Mouse (Mus musculus) CD4-positive, CD25-positive, alpha-beta regulatory T cell, adult 2 months (primary cell): ENCODE measurements at regions not wholly inside any gene's neighbourhood (a gene's known extent, or its start where the extent isn't known, plus 50 kb on each side); places are given as distances from the start of the nearest gene placed in this dataset.

Experiments
- DNase-seq: peaks from one replicate; pipeline ENCODE4 v3.0.0-alpha.2; 2012; ENCODE audit warnings: low read depth, low spot score

DNA sequence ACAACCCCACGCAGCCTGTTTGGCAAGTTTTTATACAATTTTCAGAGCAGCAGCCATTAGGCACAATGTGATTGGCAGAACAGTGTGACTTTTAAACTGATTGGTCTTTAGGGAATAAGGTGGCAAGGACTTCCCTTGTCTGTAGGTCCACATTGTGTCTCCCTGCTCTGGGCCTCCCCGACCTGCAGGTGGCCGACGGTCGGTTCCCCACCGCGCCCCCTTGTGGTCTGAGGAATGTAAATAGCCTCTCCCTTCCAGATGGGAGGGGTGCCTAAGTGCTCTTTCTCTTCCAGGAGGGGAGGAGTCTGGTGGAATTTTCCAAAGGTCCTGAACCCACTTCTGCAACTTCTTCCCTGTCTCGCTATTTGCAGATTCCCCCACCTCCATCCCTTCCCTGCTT is 52.5 kb upstream of the Prr5 start:
- peak; percentile 67 for DNase-seq

DNA sequence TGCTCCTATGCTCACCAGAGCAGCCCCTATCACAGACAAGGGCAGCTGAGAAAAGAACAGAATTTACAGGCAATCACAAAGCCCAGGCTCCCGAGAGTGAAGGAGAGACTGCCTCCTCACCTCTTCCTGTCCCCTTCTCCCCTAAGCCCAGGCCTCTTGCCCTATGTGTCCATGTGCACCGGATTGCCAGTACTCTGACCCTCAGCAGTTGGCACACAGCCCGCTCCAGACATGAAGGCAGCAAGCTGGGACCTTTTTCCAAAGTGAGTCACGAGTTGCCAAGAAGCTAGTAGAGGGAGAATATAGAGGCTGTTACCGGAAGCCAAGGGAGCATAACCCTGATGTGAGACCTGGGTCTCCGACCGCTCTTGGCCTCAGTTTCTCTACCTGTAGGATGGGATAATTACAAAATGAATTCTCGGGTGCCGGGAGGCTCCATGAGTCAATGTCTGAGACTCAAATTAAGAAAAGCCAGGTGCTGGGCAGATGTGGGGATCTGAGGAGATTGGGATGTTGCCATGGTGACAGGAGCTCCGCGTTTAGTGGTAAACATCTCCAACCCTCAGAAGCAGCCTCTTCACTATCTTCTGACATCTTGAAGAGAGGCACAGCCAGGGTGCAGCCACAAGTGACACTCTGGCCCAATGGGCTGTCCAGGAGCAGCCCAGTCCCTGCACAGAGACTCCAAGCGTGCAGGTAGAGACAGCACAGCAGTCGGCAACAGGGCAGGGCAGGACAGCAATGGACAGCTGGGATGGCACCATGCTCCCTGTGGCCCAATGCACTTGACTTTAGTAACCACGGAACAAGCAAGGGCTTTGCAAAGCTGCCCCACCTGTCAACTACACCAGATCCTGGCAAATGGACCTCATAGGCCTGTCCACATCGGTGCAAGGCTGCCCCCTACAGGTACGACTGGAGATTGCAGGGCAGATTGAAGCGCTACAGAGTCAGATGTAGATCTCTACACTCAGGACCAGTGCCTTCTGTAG is 55.6 kb upstream of the Prr5 start:
- DNase-seq: peak; percentile 79

DNA sequence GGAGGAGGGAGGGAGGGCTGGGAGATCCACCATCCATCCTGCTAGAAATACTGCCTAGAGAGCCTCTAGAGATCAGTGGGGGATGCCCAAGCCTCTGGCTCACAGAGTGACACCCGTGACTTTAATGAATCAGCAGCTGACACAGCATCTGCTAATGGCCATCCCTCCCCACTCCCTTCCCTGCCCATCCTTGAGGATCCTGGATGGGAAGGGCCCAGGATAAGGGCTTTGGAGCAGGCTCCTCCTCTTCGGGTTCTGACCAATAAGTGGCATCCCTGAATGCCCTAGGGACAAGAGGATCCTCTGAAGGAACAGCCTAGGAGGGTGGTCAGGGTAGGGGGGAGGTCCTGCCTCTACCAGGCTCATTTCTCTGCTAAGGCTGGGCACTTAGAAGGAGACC is 55.3 kb upstream of the Rtl6 start:
- DNase-seq: no peak

DNA sequence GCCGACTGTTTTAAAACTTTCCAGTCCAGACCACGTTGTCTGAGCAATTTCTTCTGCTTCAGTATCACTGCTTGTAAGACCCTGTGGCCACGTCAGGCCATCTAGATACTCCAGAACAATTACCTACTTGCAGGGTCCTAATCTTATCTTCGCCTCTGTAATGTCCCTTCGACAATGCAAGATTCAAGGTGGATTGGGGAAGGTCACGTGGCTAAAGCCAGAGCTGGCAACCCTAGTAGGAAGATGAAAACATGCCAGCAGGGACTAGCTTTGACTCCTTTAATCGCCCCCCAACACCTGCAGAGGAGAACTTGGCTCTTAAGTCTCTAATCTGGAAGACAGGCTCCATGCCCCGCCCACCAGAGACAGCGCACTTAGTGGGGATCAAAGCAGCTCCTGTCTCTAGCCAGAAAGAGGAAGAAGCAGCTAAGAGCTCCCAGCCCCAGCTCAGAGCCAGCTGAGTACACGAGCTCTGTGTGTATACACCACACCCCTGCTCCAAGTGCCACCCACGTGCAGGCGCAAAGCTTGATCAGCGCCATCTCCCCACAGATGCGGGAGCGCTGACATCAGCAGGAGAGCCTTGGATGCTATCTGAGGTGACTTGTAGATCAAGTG is 52.3 kb upstream of the Rtl6 start:
- no peak for DNase-seq

DNA sequence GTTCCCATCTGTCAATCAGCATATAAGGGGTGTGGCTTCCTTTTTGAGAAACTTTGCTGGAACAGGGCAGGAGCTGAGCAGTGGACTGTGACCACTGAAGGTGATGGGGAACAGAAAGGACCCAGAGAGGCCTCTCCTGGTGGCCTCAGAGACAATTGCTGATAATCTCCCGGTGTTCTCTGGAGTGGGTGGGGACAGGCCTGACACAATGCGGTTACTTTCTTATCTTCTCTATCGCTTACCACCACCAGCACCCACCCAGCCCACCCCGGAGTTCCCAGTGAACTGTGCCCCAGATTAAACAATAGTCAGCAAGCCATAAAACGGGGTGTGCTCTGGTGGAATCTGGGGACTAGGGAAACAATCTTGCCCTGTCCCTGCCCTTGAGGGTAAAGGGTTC is 51.4 kb upstream of the Rtl6 start:
- DNase-seq: no peak
